Mouse (Mus musculus) stomach, postnatal 0 days (tissue): ENCODE measurements around the gene Cacnb1. TPM values are rescaled to one million over a fixed set of nuclear protein-coding genes. Genes with fewer than 3 reads are reported as not detected.

ENCODE experiments used
- ATAC-seq: fragments of 200-750 bp; cut with Nextera tagmentation; 2 replicates; pipeline ENCODE4 v1.8.0; 2017; ENCODE audit not compliant: low FRiP score, low TSS enrichment
- DNase-seq: peaks from one replicate; pipeline ENCODE4 v3.0.0-alpha.2; 2016; ENCODE audit warnings: low spot score
- H3K27ac ChIP-seq: fragments of 300-500 bp; sonication (generic); replicated peaks from 2 replicates; pipeline ENCODE4 v1.5.1; 2014; ENCODE audit warnings: mild to moderate bottlenecking, control low read depth
- H3K27me3 ChIP-seq: fragments of 300-500 bp; sonication (generic); 2 replicates; pipeline ENCODE4 v1.6.1; 2014; ENCODE audit warnings: low read length; ENCODE audit not compliant: control insufficient read depth, insufficient read depth
- H3K36me3 ChIP-seq: fragments of 300-500 bp; sonication (generic); 2 replicates; pipeline ENCODE4 v1.6.1; 2014; ENCODE audit warnings: low read length, mixed read lengths; ENCODE audit not compliant: control insufficient read depth, insufficient read depth
- H3K4me1 ChIP-seq: fragments of 300-500 bp; sonication (generic); replicated peaks from 2 replicates; pipeline ENCODE4 v1.6.1; 2014; ENCODE audit warnings: antibody characterized with exemption; ENCODE audit not compliant: control insufficient read depth, insufficient read depth
- H3K4me2 ChIP-seq: fragments of 300-500 bp; sonication (generic); replicated peaks from 2 replicates; pipeline ENCODE4 v1.6.1; 2014; ENCODE audit warnings: low read depth, mild to moderate bottlenecking, control low read depth, moderate library complexity
- H3K4me3 ChIP-seq: fragments of 300-500 bp; sonication (generic); 2 replicates; pipeline ENCODE4 v1.5.1; 2014; ENCODE audit warnings: low read depth, low read length, control low read depth
- H3K9ac ChIP-seq: fragments of 300-500 bp; sonication (generic); 2 replicates; pipeline ENCODE4 v1.6.1; 2014; ENCODE audit warnings: mild to moderate bottlenecking, low read length, control low read depth, mixed read lengths
- H3K9me3 ChIP-seq: fragments of 300-500 bp; sonication (generic); 2 replicates; pipeline ENCODE4 v1.6.1; 2016; ENCODE audit warnings: low read length; ENCODE audit not compliant: control insufficient read depth
- CTCF ChIP-seq: IDR thresholded peaks from 2 replicates; pipeline ENCODE4 v1.5.1; 2016; ENCODE audit warnings: antibody characterized with exemption, low read depth, mild to moderate bottlenecking, moderate library complexity
- EP300 ChIP-seq: optimal IDR thresholded peaks from 2 replicates; pipeline ENCODE3; 2016; ENCODE audit warnings: antibody characterized with exemption
- WGBS: fragments of 180-500 bp; shearing (Covaris S2); extraction: QIAGEN DNeasy Blood & Tissue Kit; methylation state at CpG from one replicate; pipeline ENCODE4 v1.1.7; 2014; 5-methylcytosine and 5-hydroxymethylcytosine counted together
- polyA plus RNA-seq: library from polyadenylated mRNA; unstranded; fragments of >200 nt; fragmentation: Nextera tagmentation; extraction: Ambion mirVana; gene quantifications from 2 replicates; pipeline ENCODE4 v1.2.1, GENCODE M21; 2015

The Cacnb1 gene
- polyA plus RNA-seq, 1 experiment from 2014 or later = 4.2 TPM

DNA sequence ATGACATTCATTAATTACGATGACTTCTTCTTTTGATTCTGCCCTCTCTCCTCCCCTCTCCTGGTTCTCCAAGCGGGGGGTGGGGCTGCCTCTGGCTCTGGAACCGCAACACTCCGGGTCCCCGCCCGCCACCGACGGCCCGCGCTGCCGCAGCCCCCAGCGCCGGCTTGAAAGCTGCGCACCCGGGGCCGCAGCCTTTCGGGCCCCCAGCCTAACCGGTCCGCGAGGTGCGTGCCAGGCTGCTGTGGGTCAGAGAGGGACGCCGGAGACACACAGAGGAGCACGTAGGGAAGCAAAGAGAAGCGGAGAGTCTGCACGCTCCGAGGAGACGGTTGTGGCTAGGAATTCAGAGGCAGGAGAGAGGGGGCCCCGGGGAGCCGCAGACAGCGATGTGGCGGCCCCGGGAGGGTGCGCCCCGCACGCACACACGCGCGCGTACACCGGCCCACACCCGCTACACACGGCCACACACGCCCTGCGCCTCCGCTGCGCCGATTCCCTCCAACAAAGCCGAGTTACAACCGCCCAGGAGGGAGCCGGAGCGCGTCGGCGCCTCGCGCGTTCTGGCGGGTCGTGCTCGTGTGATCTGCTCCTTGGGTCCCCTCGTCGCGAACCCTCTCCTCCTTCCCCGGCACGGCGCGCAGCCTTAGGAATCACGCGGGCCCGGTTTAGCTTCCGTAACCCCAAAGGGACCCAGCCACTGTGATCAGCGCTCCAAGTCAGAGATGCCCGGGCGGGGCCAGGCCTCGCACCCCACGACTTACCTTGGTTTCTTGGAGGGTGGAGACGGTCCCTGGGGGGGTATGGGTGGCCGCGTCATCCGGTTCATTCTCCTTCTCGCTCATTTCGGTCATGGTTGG lies 29.5 kb upstream of the Cacnb1 start:
- no peaks in the 10 kb centered on the region; the same call in none of the 2 replicates for H3K27me3 ChIP-seq
- TF ChIP-seq EP300 (no peak), CTCF (no peak)

DNA sequence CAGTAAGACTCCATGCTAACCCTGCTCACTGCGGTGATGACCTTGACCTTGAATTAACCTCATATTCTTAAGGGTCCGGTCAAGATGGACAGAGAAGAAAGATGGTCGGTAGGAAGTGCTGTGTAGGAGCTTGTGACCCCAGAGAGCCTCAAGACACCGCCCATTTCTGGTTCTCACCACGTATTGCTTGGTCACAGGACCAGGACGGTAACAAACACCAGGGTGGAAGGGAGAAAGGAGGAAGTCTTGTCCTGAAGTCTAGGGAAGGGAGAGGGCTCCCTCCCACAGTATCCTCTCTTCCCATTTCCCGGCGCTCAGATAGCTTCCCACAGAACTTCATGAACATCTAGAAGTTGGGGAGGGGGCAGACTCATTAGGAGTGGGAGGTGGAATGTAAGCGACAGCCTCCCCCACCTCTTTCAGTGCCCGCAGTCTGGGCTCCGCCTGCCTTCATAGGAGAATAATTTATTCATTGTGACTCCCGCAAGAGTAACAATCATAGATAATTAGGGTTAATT lies 28.8 kb upstream of the Cacnb1 start:
- Histone ChIP-seq H3K9ac (peak overlapping the region; percentile 41), H3K4me2 (peak overlapping the region; percentile 71), H3K9me3 (no peaks in the 10 kb centered on the region), H3K4me3 (peak overlapping the region; percentile 40), H3K27ac (no peak overlapping the region), H3K4me1 (0 out of 2 replicates have a peak, but pooled peaks cover 2% of the 10 kb centered on the region), H3K27me3 (no peaks in the 10 kb centered on the region; the same call in none of the 2 replicates), H3K36me3 (no peaks in the 10 kb centered on the region)
- DNase-seq (no peak), ATAC-seq (no peak)
- TF ChIP-seq CTCF (no peak), EP300 (no peak)
- 11% methylated on average over 12 of the region's 12 CpGs for WGBS

More for the DNA sequence above, 29.5 kb upstream of the Cacnb1 start:
- peak overlapping the region; percentile 41 for H3K9ac ChIP-seq
- no peak overlapping the region for H3K27ac ChIP-seq
- H3K36me3 ChIP-seq = no peaks in the 10 kb centered on the region
- DNase-seq (peak; percentile 42), ATAC-seq (peak; percentile 21; the same call in 1 of the 2 replicates)
- H3K4me3 ChIP-seq = peak overlapping the region; percentile 40
- WGBS = under 1% methylated on average over 80 of the region's 83 CpGs
- H3K9me3 ChIP-seq = no peaks in the 10 kb centered on the region
- 0 out of 2 replicates have a peak, but pooled peaks cover 2% of the 10 kb centered on the region for H3K4me1 ChIP-seq
- peak overlapping the region; percentile 71 for H3K4me2 ChIP-seq

DNA sequence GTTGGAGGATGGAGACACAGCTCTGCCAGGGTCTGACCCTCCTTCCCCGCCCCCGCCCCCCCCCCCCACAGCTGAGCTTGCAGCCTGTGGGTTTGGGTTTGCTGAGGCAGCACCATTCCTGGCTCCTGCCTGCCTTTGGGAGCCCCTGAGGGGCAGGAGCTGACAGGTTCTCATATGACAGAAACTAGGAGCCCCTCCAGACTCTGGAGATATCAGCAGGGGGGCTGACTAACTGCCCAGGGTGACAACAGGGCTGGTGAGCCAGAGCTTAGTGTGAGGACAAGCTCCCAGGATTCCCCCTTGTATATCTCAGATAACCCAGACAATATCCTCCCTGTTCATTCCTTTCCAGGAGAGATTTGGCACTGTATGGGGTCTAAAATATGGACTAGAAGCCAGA lies 28.1 kb upstream of the Cacnb1 start:
- Histone ChIP-seq H3K36me3 (no peaks in the 10 kb centered on the region), H3K9ac (no peak overlapping the region), H3K27ac (no peak overlapping the region), H3K9me3 (no peaks in the 10 kb centered on the region), H3K4me1 (0 out of 2 replicates have a peak, but pooled peaks cover 2% of the 10 kb centered on the region), H3K4me3 (no peak overlapping the region), H3K4me2 (no peak overlapping the region), H3K27me3 (no peaks in the 10 kb centered on the region; the same call in none of the 2 replicates)
- ATAC-seq (no peak), DNase-seq (no peak)
- TF ChIP-seq EP300 (no peak), CTCF (no peak)
- 54% methylated on average over 2 of the region's 2 CpGs for WGBS

DNA sequence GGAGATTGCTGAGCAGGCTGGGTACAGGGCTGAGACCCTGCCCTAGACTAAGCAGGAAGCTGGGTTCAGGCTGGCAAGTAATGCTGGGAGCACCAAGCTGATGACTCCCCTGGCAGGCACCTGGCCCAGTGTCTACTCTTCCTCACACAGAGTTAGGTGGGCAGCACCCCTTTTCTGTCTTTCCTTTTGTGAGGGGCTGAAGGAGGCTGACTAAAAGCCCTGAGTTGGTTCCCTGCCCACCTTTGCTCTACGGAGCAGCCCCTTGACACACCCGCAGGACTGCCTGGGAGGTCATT lies 27.6 kb upstream of the Cacnb1 start:
- Histone ChIP-seq H3K27me3 (no peaks in the 10 kb centered on the region; the same call in none of the 2 replicates), H3K4me1 (0 out of 2 replicates have a peak, but pooled peaks cover 2% of the 10 kb centered on the region), H3K36me3 (no peaks in the 10 kb centered on the region), H3K4me2 (no peak overlapping the region), H3K4me3 (no peak overlapping the region), H3K9ac (no peak overlapping the region), H3K27ac (no peak overlapping the region), H3K9me3 (no peaks in the 10 kb centered on the region)
- DNase-seq = no peak
- no peak for ATAC-seq
- TF ChIP-seq EP300 (no peak), CTCF (no peak)
- WGBS = 14% methylated on average over 2 of the region's 2 CpGs

DNA sequence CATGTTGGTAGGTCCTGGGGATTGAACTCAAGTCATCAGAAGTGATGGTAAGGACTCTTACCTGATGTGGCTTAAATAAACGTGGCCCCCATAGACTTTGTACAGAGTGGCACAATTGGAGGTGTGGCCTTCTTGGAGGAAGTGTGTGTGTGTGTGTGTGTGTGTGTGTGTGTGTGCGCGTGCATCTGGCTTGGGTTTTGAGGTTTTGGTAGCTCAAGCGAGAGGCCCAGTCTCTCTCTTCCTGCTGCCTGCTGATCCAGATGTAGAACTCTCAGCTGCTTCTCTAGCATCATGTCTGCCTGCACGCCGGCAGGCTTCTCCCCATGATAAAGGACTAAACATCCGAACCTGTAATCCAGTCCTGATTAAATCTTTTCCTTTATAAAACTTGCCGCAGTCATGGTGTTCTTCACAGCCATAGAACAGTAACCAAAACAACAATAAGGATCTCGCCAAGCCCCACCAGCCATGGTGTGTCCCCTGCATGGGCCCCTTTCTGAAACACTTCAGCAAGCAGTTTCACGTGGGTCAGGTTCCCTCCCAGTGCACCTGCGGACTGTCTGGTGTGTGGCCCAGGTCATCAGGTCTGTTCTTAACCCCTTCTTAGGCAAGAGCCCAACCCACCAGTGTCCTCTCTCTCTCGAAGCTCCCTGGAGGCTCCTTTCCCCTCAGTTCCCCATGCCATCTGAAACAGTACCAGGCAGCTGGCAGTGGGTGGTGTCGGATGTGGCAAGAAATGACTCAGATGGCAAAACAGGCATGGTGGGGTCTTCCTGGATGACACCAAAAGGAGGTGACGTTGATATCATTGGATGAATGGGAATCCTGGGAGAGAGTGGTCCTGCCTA lies 27.1 kb upstream of the Cacnb1 start:
- WGBS = 58% methylated on average over 14 of the region's 14 CpGs

More for the DNA sequence above, 27.1 kb upstream of the Cacnb1 start:
- ATAC-seq = no peak
- Histone ChIP-seq H3K4me2 (no peak overlapping the region), H3K4me1 (0 out of 2 replicates have a peak, but pooled peaks cover 2% of the 10 kb centered on the region), H3K27me3 (no peaks in the 10 kb centered on the region; the same call in none of the 2 replicates), H3K27ac (no peak overlapping the region), H3K36me3 (no peaks in the 10 kb centered on the region), H3K9me3 (no peaks in the 10 kb centered on the region), H3K4me3 (no peak overlapping the region), H3K9ac (no peak overlapping the region)
- TF ChIP-seq EP300 = no peak
- no peak for DNase-seq
